Mouse (Mus musculus): ENCODE results near the gene Maff.

Maff gene

DNA sequence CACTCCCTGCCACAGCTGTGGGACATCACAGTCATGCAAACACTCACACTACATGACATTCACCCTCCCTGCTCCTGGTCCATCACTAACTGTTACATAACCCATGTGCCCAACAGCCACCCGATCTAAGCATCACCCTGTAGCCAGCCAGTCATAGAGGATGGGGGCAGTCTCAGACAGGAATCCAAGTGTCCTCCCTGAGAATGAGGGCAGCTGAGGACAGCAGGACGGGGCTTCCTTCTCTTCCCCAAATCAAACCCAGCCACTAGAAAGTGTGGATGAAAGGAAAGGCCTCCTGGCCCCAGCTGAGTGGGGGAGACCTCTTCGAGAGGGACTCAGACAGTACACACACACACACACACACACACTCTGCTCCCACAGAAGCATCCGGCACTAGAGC lies 48.4 kb downstream of the Maff start:
- in situ Hi-C loops (cut with MseI, MboI), result no loop called here

DNA sequence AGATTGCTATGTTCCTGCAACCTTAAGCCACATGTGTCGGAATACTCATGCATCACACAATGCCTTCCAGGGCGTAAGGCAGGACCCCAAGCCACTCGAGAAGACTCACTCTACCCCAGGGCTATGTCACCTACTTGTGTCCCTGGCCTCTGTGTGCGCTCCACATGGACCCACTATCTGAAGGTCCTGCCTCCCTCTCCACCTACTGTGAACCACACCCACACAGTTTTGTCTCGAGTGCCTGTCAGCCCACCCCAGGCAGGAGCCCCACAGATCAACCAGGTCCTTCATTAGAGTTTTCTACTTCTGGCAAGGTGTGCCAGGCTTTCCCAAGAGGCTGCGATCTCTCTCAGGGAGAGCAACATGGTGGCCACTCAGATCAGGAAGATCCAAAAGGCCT lies 48.9 kb downstream of the Maff start:
- in situ Hi-C loops (cut with MseI, MboI), result no loop called here

DNA sequence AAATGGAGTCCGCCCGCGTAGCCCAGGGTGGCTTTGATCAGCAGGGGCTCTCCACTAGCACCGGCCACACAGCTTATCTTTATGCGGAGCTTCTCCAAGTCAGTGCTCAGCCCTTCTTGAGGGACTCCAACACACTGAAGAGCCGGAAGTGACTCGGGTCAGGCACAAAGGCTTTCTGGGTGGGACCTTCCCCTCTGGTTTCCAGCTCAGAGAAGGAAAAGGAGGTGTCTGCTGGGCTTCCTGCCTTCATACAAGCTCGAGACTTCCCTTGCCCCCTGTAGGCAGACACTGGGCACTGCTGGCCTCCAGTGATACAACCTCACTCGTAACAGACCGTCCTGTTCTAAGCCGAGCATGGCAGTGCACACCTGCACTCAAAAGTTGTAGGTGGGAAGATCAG lies 50.3 kb downstream of the Maff start:
- in situ Hi-C loops (cut with MseI, MboI), result no loop called here

DNA sequence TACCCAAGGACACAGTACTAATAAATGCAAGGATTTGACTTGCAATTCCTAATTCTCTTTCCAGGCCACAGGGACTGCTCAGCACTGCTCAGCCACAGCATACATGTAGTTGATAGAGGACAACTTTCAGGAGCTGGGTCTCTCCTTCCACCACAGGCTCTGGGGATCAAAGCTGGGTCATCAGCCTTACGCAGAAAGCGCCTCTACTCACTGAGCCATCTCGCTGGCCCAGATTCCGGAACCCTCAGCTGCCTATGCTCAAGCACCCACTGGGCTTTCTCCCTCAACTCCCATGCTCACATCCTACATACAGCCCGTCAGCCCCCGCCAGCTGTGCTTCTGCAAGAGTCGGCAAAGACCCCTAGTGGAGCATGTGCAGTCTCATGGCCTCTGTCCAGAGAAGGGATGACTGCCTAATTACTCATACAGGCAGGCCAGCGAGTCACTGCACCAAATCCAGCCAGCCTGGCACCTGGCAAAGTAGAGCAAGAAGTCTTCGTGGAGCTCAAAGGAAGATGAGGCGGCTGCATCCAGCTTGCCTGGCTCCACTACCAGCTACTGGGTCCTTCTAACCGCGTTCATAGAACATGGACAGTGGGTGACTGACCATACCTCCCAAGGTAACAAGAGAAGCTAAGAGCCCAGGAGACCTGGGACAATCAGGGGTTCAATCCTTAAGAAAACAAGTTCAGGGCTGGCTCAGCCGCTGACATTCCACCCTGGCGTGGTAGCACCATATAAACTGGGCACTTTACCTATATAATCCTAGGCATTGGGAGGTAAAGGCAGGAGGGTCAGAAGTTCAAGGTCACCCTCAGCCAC lies 53.0 kb downstream of the Maff start:
- in situ Hi-C loops (cut with MseI, MboI), result no loop called here

DNA sequence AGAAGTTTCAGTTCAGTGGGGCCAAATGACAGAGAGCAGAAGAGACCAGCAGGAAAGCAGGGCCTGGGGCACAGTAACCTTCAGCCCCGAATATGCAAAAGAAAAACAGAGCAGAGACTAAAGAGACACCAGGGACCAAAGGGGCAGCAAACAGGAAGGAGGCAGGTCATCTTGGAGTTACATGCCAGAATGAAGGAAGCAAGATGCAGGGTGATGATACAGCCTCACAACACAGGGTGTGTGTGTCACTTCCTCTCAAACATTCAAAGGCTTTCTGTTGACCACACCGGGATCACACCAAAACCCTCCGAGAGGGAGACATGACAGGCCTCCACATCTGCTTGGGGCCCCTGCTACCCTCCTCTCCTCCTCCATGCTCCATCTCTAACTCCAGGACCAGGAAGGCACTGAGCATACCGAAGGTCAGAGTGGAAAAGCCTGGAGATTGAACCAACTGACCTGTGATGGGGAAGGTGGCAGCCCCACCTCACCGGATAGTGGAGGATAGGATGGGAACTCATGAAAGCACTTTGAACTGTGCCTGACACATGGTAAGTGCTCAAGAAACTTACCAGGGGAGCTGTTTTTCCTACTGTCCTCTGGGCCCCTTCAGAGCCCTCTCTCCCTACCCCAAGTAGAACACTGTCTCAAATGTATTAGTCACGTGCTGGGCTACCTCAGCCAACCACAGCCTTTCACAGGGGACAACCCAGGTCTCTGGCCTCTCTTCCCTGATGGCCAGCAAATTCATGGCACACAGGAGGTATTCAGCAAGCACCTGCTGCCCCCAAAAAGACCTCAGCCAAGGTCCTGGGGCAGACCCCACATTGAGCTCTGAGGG lies 53.9 kb downstream of the Maff start:
- in situ Hi-C loops (cut with MseI, MboI), result no loop called here

DNA sequence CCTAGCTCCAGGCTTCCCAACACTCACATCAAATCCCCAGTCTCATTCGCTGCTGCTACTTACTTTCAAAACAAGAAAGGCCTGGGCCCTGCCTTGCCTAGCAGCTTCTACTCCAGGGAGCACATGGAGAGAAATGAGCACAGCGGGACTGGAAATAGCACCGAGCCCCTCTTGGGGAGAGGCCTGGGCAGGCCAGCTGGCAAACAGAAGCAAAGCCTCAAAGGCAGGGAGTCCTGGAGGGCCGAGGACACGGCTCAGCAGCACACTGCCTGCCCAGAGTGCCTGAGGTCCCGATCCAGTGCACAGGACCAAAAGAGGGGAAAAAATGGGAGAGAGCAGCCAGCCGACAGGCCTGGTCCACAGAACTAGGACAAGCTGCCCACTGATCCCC lies 54.5 kb downstream of the Maff start:
- in situ Hi-C loops (cut with MseI, MboI), result no loop called here

DNA sequence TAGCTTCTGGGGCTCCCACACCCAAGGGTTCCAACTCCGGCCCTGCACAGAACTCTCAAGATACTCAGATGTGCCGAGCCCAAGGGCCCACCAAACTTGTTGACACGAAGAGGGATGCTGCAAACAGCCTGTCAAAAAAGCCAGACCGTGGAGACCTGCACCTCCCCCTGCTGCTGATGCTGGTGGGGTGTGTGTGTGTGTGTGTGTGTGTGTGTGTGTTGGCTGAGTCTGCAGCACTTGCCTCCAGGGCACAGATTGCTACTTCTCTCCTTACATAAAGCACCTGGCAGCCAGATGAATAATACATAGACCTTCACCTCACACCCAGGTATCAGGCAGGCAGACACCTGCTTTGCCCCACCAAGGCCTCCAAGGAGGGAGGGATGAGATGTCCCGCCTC lies 55.8 kb downstream of the Maff start:
- in situ Hi-C loops (cut with MseI, MboI), result no loop called here

DNA sequence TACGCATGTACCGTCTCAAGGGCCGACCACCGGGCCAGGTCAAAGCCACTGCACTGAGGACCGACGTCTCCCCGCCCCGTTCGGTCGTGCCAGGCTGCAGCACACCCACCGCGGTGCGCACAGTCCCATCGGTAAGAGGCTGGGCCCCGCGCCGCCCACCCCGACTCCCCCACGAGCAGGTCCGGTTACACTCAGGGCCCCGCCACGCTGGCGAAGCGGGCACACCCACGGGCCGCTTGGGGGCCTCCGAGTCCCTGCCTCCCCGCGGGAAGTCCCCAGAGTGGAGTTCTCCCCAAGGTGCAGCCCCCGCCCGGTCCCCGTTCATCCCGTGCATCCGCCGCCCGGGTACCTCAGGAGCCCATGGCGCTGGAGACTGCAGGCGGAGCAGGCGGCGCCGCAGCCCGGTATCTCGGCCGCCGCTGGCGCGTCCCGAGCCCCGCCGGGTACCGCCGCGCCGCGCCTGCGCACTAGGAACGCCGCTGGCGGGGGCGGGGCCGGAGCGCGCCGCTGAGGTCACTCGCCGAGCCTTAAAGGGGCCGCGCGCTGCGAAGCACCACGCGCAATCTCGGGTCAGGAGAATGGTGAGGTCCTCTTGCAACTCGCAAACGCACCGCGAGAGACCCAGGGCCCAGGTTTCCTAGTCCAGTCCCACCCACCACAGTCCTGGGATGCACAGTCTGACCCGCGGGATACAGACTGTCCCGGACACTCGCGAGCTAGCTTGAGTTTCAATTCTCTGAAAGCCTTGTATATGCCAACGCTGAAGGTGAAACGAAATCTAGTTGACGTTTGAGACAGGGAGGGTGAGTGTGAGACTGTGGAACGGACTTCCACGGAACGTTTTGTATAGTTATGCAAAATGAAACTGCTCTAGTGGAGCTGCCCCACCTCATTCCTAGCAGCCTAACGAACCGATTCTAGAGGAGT lies 56.7 kb downstream of the Maff start, which contains the start of gene Tmem184b:
TSS of gene Tmem184b (minus strand) at position 734 of the 927 bp plus-strand sequence.
- in situ Hi-C loops (cut with MseI, MboI), result no loop called here

DNA sequence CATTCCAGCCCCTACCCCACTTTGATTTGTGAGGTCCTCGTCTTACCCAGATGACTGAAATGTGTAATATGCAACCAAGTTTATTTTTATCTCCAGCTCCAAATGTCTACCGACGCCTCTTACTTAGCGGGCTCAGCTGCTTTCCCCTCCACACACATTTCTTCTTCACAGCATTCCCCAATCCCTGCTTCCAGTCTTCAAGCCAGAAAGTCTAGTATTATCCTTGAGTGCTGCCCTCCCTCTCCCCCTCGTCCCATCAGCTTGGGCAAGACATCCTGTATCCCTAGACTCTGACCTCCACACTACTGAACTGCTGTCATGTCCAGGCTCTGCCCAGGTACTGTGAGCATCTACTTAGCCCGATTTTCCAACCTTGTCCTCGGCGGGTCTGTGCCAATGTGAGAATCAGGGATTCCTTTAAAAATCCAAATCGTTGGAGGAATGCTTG lies 57.4 kb downstream of the Maff start:
- in situ Hi-C loops (cut with MseI, MboI), result no loop called here

DNA sequence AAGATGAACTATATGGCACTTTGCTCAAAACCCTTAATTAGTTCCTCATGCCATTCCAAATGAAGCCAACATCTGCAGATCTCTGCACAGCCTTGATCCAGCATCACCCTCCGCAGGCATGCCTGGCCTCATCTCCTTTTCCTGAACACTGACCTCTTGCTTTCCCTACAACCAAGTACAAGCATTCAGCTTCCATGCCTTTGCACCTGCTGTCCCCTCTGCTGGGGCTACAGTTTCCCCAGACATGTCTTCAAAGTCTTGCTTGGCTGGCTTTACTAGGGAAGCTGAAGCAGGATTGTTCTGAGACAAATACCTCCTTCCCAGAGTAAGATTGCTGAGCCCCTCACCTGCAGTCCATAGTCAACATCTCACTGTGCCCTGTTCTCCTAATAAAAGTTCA lies 57.9 kb downstream of the Maff start:
- in situ Hi-C loops (cut with MseI, MboI), result no loop called here

DNA sequence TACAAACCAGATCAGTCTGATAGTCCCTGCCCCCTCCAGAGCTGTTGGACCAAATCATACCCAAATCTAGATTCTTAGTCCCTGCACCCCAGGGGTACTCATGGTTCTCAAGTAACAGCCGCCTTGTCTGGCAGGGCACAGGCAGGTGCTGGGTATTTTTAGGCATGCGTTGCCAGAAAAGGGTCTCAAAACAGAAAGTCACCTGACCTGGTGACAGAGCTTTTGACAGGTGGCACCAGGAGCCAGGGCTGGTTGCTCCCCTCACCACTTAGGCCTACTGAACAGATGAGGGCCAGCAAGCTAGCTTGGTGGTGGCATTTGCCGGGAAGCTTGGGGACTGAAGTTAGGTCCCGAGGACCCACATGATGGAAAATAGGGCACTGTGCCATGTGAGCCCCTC lies 60.1 kb downstream of the Maff start:
- in situ Hi-C loops (cut with MseI, MboI), result no loop called here
